Mouse (Mus musculus) CD4-positive, CD25-positive, alpha-beta regulatory T cell, adult 4 months (primary cell): ENCODE measurements at regions not wholly inside any gene's neighbourhood (a gene's known extent, or its start where the extent isn't known, plus 50 kb on each side); places are given as distances from the start of the nearest gene placed in this dataset.

ENCODE experiments used
- ATAC-seq: one replicate; pipeline ENCODE4 v1.8.0; 2017

- no peak for ATAC-seq
These were observed 59.9 kb upstream of the Gas1 start for GRCm38 (mm10) chr13:60237091-60237490.

DNA sequence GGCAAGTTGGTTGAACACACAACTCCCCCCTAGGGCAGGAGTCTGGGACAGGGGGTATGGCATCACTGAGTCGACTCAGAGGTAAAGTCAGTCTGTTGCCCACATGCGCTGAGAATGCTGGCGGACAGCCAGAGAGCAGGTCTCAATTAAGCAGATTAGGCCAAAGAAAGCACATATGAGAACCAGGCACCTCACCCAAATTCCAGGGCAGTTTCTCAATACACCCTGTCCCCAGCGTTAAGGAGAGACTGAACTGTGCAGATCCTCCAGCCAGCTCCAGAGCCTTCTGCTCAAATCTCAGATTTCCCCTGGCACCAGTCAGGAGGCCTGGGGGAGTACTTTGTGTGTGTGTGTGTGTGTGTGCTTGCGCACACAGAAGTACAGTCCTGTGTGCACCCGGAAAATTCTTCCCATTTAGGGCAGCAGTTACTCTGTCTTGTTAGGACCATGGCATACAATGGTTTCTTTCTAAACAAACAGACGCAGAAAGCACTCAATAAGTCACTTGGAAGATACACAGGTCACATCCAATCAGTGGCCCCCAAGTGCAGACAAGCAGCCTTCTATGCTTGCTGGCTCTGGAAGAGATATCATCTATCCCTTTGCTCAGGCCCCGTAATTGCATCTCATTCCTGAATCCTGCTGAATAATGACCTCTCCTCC, 65.4 kb upstream of the Gas1 start:
- no peak for ATAC-seq

GRCm38 (mm10) chr13:60243110-60243481, 65.9 kb upstream of the Gas1 start:
- ATAC-seq, result no peak

- ATAC-seq, result no peak
These were observed 78.0 kb upstream of the Gas1 start for GRCm38 (mm10) chr13:60255162-60255561.

DNA sequence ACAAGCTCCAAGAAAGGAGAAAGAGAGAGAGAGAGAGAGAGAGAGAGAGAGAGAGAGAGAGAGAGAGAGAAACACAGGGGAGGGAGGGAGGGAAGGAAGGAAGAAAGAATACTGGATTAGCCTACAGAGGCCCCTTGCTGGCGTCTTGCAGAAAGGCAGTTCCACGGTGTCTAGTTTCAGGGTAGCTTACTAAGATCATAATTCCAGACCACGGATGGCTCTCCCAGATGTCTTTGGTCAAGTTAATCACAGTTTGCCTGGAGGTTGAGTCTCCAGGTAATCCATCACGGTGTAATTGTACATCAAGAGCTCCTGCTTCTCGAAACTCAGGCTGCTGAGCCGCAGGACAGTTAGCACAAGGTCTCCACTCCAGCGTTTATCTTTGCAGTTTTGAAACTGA, 78.5 kb upstream of the Gas1 start:
- ATAC-seq, result no peak

DNA sequence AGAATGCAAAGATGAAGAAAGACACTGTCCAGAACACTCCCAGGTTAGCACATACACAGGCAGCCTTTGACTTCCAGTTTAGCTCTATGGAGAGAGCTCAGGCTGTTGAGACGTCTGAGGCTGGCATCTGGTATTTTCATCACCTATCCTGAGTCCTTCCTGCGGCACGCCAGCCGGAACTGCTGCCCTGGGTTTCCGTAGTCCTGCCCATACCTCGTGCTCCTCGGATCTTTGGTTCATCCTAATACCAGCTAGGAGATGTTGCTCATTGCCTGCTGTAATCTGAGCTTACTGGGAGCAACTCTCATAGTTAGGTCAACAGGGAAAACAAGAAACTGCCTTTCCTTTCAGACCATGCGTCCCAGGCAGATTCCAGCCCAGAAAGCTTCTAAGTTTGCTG, 79.8 kb upstream of the Gas1 start:
- no peak for ATAC-seq

DNA sequence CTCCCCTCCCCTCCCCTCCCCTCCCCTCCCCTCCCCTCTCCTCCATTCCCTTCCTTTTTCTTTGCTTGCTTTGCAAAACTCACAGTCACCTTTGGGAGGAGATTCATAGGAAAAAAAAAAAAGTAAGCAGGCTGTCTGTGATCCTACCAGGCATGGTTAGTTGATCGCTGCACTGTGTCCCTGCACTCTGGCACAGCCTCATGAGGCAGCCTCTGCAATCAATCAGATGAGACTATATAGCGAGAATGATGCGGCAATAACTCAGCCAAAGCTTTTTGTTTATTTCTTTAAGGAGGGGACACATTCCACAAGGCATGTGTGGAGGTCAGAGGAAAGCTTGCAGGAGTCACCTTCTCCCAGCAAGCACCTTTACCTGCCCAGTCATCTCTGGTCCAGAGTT, 80.7 kb upstream of the Gas1 start:
- ATAC-seq, result no peak

DNA sequence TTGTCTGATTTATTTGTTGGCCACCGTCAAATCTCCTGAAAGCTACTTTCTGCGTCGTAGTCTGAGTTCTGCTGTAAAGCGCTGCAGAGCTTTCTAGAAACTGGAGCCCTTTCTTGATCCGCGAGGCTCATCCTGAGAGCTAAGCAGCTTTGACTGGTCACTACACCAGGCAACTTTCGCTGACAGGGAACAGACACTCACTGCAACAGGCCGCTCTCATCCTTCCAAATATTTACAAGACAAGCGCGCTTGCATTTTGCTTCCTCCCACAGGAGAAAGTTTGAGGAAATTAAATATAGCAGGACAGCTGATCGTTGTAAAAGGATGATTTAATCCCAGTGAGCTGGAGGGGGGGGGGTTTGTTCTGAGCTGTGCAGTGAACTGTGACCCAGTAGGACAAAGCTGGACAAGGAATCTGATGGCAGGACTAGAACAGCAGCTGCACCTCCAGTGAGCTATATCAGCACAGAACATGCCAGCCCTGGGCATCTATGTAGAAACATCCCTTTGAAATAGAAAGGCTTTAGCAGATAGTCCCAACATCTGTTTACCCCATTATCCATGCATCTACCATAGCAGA, 85.4 kb upstream of the Gas1 start:
- no peak for ATAC-seq

DNA sequence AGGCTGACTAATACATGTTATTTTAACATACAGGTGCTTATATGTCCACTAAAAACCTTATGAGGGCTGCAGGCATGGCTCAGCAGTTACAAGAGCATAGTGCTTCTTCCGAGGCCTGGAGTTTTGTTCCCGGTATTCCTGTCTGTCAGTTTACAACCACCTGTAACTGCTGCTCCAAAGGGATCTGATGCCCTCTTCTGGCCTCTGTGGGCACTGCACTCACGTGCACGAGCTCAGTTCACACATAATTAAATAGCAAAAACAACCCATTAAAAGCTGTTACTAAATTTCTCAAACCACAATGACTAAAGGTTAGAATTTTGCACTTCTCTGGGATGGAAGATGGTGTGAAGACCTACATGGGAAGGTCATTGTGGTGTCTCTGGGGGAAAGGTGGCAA, 87.3 kb upstream of the Gas1 start:
- ATAC-seq, result no peak

- ATAC-seq, result no peak
These were observed 90.4 kb upstream of the Gas1 start for GRCm38 (mm10) chr13:60267557-60267956.

DNA sequence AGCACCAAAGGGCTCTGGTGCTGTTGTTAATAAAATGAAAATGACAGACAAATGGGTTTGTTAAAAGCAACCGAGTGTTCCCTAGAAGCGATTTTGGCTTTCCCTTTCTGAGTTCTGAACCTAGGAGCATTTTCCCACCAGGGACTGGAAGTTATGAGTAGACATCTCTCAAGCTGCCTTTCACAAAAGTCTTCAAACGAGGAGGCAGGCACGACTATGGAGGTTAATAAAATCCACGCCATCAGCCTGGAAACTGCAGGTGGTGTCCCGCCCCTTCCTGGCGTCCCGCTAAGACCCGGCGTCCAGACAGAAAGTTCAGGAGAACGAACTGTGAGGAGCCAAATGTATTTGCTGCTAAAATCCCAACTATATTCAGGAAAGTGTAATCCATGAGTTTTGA, 91.1 kb upstream of the Gas1 start:
- ATAC-seq, result no peak

GRCm38 (mm10) chr13:60269406-60269841, 92.3 kb upstream of the Gas1 start:
- no peak for ATAC-seq

- ATAC-seq, result no peak
These were observed 93.4 kb upstream of the Gas1 start for GRCm38 (mm10) chr13:60270526-60270925.

DNA sequence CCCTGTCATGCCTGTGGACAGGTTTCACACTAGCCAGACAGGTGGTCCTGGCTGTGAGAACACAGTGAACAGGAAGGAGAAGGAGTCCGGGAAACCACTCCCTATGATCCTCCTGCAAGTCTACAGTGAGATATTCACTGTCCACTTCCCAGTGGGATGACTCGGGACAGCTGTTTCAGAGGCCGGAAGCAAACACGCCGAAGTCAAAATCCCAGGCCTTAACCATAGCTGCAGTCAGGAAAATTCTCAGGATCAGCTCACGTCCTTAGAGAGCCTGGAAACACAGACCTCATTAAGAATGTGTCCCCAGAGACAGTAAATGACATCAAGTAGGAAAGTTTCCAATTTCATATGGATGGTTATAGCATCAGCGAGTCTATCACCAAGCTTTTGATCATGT, 96.2 kb upstream of the Gas1 start:
- ATAC-seq, result no peak

DNA sequence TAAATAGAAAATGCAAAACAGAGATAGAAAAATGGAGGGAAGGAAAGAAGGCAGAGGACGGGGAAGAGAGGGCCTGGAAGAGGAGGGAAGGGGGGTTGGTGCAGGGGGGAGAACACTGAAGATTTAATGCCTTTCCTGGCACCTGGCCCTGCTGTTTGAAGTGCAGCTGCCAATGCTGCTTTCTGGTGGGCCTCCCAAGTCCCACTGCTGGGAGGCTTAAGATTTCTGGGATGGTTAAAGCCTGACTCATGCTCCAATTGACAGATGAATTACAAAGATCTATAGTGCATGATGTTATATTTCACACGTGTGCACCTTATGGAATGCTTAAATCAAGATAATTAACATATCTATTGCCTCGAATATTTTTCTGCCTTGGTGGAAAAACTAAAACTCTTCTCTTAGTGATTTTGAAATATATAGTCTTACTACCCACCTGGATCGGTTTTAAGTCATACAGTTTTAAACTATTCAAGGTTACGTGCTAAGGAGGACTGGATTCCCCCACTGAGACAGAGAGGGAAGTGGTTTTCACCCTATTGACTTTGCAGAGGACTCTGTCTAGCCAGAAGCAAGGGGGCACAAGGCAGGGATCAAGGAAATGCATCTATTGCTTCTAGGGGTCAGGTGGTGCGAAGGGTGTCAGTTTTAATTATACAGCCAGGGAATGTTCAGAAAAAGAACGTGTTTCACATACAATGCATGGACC, 105.5 kb upstream of the Gas1 start:
- no peak for ATAC-seq

- ATAC-seq, result no peak
These were observed 109.5 kb upstream of the Gas1 start for GRCm38 (mm10) chr13:60286525-60287224.

DNA sequence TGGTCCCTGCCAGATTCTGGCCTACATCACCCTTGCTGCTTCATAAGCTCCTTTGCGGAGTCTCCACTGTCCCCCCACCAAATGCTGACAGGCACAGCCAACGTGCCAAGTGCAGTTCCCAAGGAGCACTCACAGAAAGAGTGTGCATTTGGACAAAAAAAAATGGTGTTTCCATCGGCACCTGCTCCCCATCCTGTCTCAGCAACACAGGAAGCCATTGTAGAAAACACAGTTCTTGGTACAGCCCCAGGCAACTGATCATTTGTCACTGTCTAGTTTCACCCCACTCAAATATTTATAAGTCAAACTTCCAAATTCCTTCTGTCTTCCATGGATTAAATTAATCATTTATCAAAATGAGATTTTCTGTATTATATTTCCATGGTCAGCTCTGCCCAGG, 112.5 kb upstream of the Gas1 start:
- ATAC-seq, result no peak

DNA sequence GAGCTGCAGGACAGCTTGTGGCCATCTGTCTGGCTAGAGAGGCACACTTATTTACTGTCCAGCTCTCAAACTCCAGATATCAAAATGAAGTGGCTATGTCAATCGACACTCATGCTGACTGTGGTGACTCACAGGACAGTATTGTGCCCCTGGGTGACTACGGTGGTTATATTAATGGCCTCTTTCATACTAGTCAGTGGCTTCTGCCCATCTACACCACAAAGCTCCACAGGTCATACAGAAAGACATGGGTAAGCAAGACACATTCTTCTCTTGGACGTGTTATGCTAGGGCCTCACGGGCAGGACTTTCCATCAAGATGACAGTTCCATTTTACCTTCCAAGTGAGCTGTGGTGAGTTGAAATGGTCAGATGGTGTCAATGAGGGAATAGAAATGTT, 113.7 kb upstream of the Gas1 start:
- ATAC-seq, result no peak

DNA sequence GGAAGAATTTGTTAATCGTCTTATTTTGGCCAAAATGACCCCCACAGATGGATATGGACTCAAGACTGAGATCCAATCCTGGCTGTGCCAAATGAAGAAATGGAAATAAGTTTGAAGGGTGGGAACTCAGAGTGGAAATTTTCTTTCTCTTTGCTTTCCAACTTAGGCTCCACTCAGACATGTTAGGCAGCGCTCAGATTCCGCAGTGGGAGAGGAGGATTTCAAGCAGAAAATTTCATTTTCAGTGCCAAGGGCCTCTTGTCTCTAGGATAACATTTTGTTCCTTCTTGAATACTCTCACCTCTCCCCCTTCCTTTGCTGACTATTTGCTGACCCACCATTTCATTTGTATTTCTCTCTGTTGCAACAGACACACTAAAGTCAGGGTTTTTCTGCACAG, 114.2 kb upstream of the Gas1 start:
- ATAC-seq, result no peak

DNA sequence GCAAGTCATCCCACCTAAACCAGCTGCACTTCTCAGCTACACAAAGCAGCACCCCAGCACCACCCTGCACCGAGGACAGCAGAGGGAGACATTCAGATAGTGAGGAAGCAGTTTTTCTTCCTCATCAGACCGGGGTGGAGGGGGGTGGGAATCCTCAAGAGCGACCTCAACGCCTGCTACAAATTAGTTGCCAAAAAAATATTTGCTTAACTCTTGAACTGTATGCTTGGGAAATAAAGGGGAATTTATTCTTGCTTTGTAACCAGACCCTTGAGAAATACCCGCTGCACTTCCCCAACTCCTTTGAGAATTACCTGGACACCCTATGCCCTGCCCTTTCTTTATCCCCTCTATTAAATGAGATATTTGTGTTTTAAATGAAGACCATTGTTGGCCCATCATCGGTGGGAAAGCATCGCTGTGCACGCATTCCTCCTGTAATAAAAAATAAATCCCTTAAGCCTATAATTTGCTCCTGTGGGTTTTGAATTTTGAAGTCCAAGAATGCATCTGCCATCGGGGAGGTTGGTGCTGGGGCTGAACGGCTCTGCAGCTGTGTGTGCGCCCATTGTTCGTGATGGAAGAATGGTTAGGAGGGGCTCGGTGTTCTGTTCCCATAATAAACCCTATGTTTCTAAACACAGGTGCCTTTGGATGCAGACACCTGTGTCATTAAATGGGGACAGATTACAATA, 119.2 kb upstream of the Gas1 start:
- ATAC-seq, result no peak

GRCm38 (mm10) chr13:60296896-60297275, 119.7 kb upstream of the Gas1 start:
- no peak for ATAC-seq

GRCm38 (mm10) chr13:60298575-60298974, 121.4 kb upstream of the Gas1 start:
- ATAC-seq, result no peak

- no peak for ATAC-seq
These were observed 121.9 kb upstream of the Gas1 start for GRCm38 (mm10) chr13:60299076-60299475.
